Mouse (Mus musculus) heart, embryonic 16.5 days (tissue): ENCODE measurements around the gene Chrna1. TPM values are rescaled to one million over a fixed set of nuclear protein-coding genes. Genes with fewer than 3 reads are reported as not detected.

Experiments used
- ATAC-seq: fragments of 200-750 bp; cut with Nextera tagmentation; replicated peaks from 2 replicates; pipeline ENCODE4 v1.8.0; 2017; ENCODE audit warnings: moderate number of reproducible peaks; ENCODE audit not compliant: insufficient read depth, low FRiP score; ENCODE audit errors: extremely low read depth
- H3K27ac ChIP-seq: fragments of 300-500 bp; sonication (generic); 2 replicates; pipeline ENCODE4 v1.5.1; 2014; ENCODE audit warnings: mild to moderate bottlenecking, low read length, control low read depth, moderate library complexity
- H3K27me3 ChIP-seq: fragments of 300-500 bp; sonication (generic); 2 replicates; pipeline ENCODE4 v1.6.1; 2014; ENCODE audit warnings: low read length, mixed read lengths; ENCODE audit not compliant: control insufficient read depth, insufficient read depth
- H3K36me3 ChIP-seq: fragments of 300-500 bp; sonication (generic); 2 replicates; pipeline ENCODE4 v1.6.1; 2014; ENCODE audit not compliant: control insufficient read depth, insufficient read depth
- H3K4me1 ChIP-seq: fragments of 300-500 bp; sonication (generic); 2 replicates; pipeline ENCODE4 v1.6.1; 2014; ENCODE audit warnings: low read length, mixed read lengths; ENCODE audit not compliant: control insufficient read depth, insufficient read depth
- H3K4me2 ChIP-seq: fragments of 300-500 bp; sonication (generic); 2 replicates; pipeline ENCODE4 v1.6.1; 2014; ENCODE audit warnings: low read depth, mild to moderate bottlenecking, control low read depth, low read length
- H3K4me3 ChIP-seq: fragments of 300-500 bp; sonication (generic); 2 replicates; pipeline ENCODE4 v1.5.1; 2014; ENCODE audit warnings: mild to moderate bottlenecking, control low read depth, low read length
- H3K9ac ChIP-seq: fragments of 300-500 bp; sonication (generic); 2 replicates; pipeline ENCODE4 v1.6.1; 2014; ENCODE audit warnings: low read length, control low read depth
- H3K9me3 ChIP-seq: fragments of 300-500 bp; sonication (generic); replicated peaks from 2 replicates; pipeline ENCODE4 v1.6.1; 2016; ENCODE audit warnings: low read length; ENCODE audit not compliant: control insufficient read depth
- WGBS: fragments of 180-500 bp; shearing (Covaris S2); extraction: QIAGEN DNeasy Blood & Tissue Kit; methylation state at CpG from one replicate; pipeline ENCODE4 v1.1.7; 2014; 5-methylcytosine and 5-hydroxymethylcytosine counted together
- polyA plus RNA-seq: library from polyadenylated mRNA; unstranded; fragments of >200 nt; fragmentation: Nextera tagmentation; extraction: Ambion mirVana; gene quantifications from 2 replicates; pipeline ENCODE4 v1.2.1, GENCODE M21; 2015

Chrna1 gene
- polyA plus RNA-seq, 1 experiment from 2014 or later, result 0.34 TPM

GRCm38 (mm10) chr2:73571304-73571703 lies 8.8 kb downstream of the Chrna1 start:
- no peaks in the 10 kb centered on the region for H3K9me3 ChIP-seq
- peaks cover 4% of the 10 kb centered on the region; the same call in 1 of the 2 replicates for H3K27me3 ChIP-seq
- H3K4me1 ChIP-seq, result no peaks in the 10 kb centered on the region
- no peak for ATAC-seq
- no peak overlapping the region for H3K4me3 ChIP-seq
- no peak overlapping the region for H3K9ac ChIP-seq
- whole genome bisulfite sequencing, result 89% methylated on average over 9 of the region's 9 CpGs
- no peaks in the 10 kb centered on the region for H3K36me3 ChIP-seq
- no peak overlapping the region for H3K27ac ChIP-seq
- no peak overlapping the region for H3K4me2 ChIP-seq

GRCm38 (mm10) chr2:73566989-73567605 lies 13.0 kb downstream of the Chrna1 start:
- Histone ChIP-seq H3K27ac (no peak overlapping the region), H3K9ac (peak overlapping the region; percentile 59; the same call in 1 of the 2 replicates), H3K36me3 (no peaks in the 10 kb centered on the region), H3K4me2 (peak overlapping the region; percentile 63), H3K4me1 (no peaks in the 10 kb centered on the region), H3K27me3 (peaks cover 4% of the 10 kb centered on the region; the same call in 1 of the 2 replicates), H3K4me3 (peak overlapping the region; percentile 43), H3K9me3 (no peaks in the 10 kb centered on the region)
- 0 out of 2 replicates have a peak, but pooled peaks have one; percentile 55 for ATAC-seq
- 15% methylated on average over 8 of the region's 8 CpGs for WGBS

- no peak overlapping the region for H3K4me3 ChIP-seq
- H3K4me1 ChIP-seq, result peaks cover 8% of the 10 kb centered on the region
- no peak for ATAC-seq
- H3K27me3 ChIP-seq, result peaks cover 4% of the 10 kb centered on the region; the same call in 1 of the 2 replicates
- H3K9me3 ChIP-seq, result no peaks in the 10 kb centered on the region
- no peaks in the 10 kb centered on the region for H3K36me3 ChIP-seq
- no peak overlapping the region for H3K9ac ChIP-seq
- 19% methylated on average over 7 of the region's 7 CpGs for WGBS
- no peak overlapping the region for H3K4me2 ChIP-seq
- H3K27ac ChIP-seq, result no peak overlapping the region
Observed at GRCm38 (mm10) chr2:73566162-73566561, 14.0 kb downstream of the Chrna1 start.

- 63% methylated on average over 7 of the region's 7 CpGs for WGBS
- Histone ChIP-seq H3K36me3 (no peaks in the 10 kb centered on the region), H3K27me3 (peaks cover 2% of the 10 kb centered on the region; the same call in 1 of the 2 replicates), H3K27ac (no peak overlapping the region), H3K4me3 (no peak overlapping the region), H3K9me3 (0 out of 2 replicates have a peak, but pooled peaks cover 3% of the 10 kb centered on the region), H3K4me1 (peaks cover 8% of the 10 kb centered on the region), H3K9ac (no peak overlapping the region), H3K4me2 (no peak overlapping the region)
- no peak for ATAC-seq
Observed at GRCm38 (mm10) chr2:73563690-73564089, 16.4 kb downstream of the Chrna1 start.

GRCm38 (mm10) chr2:73562656-73563055 lies 17.5 kb downstream of the Chrna1 start:
- Histone ChIP-seq H3K36me3 (no peaks in the 10 kb centered on the region), H3K27me3 (no peaks in the 10 kb centered on the region), H3K9ac (no peak overlapping the region), H3K27ac (no peak overlapping the region), H3K4me2 (no peak overlapping the region), H3K9me3 (0 out of 2 replicates have a peak, but pooled peaks cover 3% of the 10 kb centered on the region), H3K4me3 (no peak overlapping the region), H3K4me1 (peaks cover 8% of the 10 kb centered on the region)
- 91% methylated on average over 9 of the region's 9 CpGs for WGBS
- no peak for ATAC-seq

GRCm38 (mm10) chr2:73561665-73562063 lies 18.5 kb downstream of the Chrna1 start:
- 0 out of 2 replicates have a peak, but pooled peaks cover 3% of the 10 kb centered on the region for H3K9me3 ChIP-seq
- H3K27ac ChIP-seq, result no peak overlapping the region
- ATAC-seq, result no peak
- WGBS, result 6% methylated on average over 8 of the region's 8 CpGs
- H3K36me3 ChIP-seq, result no peaks in the 10 kb centered on the region
- no peak overlapping the region; the same call in 1 of the 2 replicates for H3K9ac ChIP-seq
- H3K27me3 ChIP-seq, result no peaks in the 10 kb centered on the region
- H3K4me3 ChIP-seq, result peak overlapping the region; percentile 47
- peaks cover 8% of the 10 kb centered on the region for H3K4me1 ChIP-seq
- H3K4me2 ChIP-seq, result peak overlapping the region; percentile 70

GRCm38 (mm10) chr2:73560899-73561664 lies 19.1 kb downstream of the Chrna1 start:
- peaks cover 8% of the 10 kb centered on the region for H3K4me1 ChIP-seq

GRCm38 (mm10) chr2:73560445-73560844 lies 19.7 kb downstream of the Chrna1 start:
- Histone ChIP-seq H3K4me3 (no peak overlapping the region), H3K9ac (no peak overlapping the region), H3K9me3 (0 out of 2 replicates have a peak, but pooled peaks cover 3% of the 10 kb centered on the region), H3K36me3 (no peaks in the 10 kb centered on the region), H3K27ac (no peak overlapping the region), H3K4me2 (peak overlapping the region; percentile 70), H3K27me3 (no peaks in the 10 kb centered on the region), H3K4me1 (peaks cover 8% of the 10 kb centered on the region)
- no peak for ATAC-seq
- WGBS, result 45% methylated on average over 7 of the region's 7 CpGs

More at GRCm38 (mm10) chr2:73560899-73561664, 19.1 kb downstream of the Chrna1 start:
- no peaks in the 10 kb centered on the region for H3K36me3 ChIP-seq
- 0 out of 2 replicates have a peak, but pooled peaks cover 3% of the 10 kb centered on the region for H3K9me3 ChIP-seq
- H3K9ac ChIP-seq, result peak overlapping the region; percentile 56
- ATAC-seq, result no peak
- 3% methylated on average over 22 of the region's 23 CpGs for WGBS
- no peaks in the 10 kb centered on the region for H3K27me3 ChIP-seq
- H3K4me3 ChIP-seq, result peak overlapping the region; percentile 47
- no peak overlapping the region for H3K27ac ChIP-seq
- peak overlapping the region; percentile 70 for H3K4me2 ChIP-seq

GRCm38 (mm10) chr2:73557956-73558355 lies 22.2 kb downstream of the Chrna1 start:
- no peaks in the 10 kb centered on the region for H3K27me3 ChIP-seq
- H3K27ac ChIP-seq, result no peak overlapping the region
- peaks cover 8% of the 10 kb centered on the region for H3K4me1 ChIP-seq
- H3K9me3 ChIP-seq, result 0 out of 2 replicates have a peak, but pooled peaks cover 3% of the 10 kb centered on the region
- no peak overlapping the region for H3K4me3 ChIP-seq
- no peak overlapping the region for H3K4me2 ChIP-seq
- WGBS, result 71% methylated on average over 8 of the region's 8 CpGs
- no peak for ATAC-seq
- H3K9ac ChIP-seq, result no peak overlapping the region
- no peaks in the 10 kb centered on the region for H3K36me3 ChIP-seq
